Mouse (Mus musculus) cerebellum, adult 2 months (tissue): ENCODE data around the gene Cacnb1. TPM values are rescaled to one million over a fixed set of nuclear protein-coding genes. Genes with fewer than 3 reads are reported as not detected.

Experiments
- DNase-seq, 2 experiments: peaks; one replicate each; pipeline ENCODE4 v3.0.0; 2021
- H3K27ac ChIP-seq: fragments of 200-500 bp; 2 replicates; pipeline ENCODE4 v1.5.1; 2012; ENCODE audit warnings: low read length, control low read depth, inconsistent platforms; ENCODE audit not compliant: insufficient read depth
- H3K27me3 ChIP-seq: fragments of 200-500 bp; 2 replicates; pipeline ENCODE4 v1.6.1; 2012; ENCODE audit warnings: inconsistent platforms, mild to moderate bottlenecking, low read length, moderate library complexity; ENCODE audit not compliant: control insufficient read depth, insufficient read depth
- H3K4me1 ChIP-seq: fragments of 200-500 bp; 2 replicates; pipeline ENCODE4 v1.6.1; 2011; ENCODE audit warnings: low read length; ENCODE audit not compliant: control insufficient read depth, insufficient read depth
- H3K4me3 ChIP-seq: fragments of 200-500 bp; replicated peaks from 2 replicates; pipeline ENCODE3; 2011; ENCODE audit warnings: mild to moderate bottlenecking, low read depth, low read length, control low read depth; ENCODE audit not compliant: insufficient read depth
- CTCF ChIP-seq: fragments of 200-500 bp; IDR thresholded peaks from 2 replicates; pipeline ENCODE4 v1.5.1; 2011; ENCODE audit warnings: low read depth, mild to moderate bottlenecking, control low read depth, low read length, moderate library complexity, borderline replicate concordance; ENCODE audit not compliant: insufficient read depth
- POLR2A ChIP-seq: fragments of 200-500 bp; IDR thresholded peaks from 2 replicates; pipeline ENCODE4 v1.6.1; 2011; ENCODE audit warnings: low read length, control low read depth, borderline replicate concordance; ENCODE audit not compliant: insufficient read depth
- WGBS: fragments of 180-500 bp; shearing (Covaris S2); methylation state at CpG from one replicate; pipeline ENCODE4 v1.1.7; 2018; 5-methylcytosine and 5-hydroxymethylcytosine counted together
- polyA plus RNA-seq: library from polyadenylated mRNA; depleted of rRNA; stranded (reverse); fragments of >200 nt; gene quantifications from 2 replicates; pipeline ENCODE4 v1.2.3, GENCODE M21; 2012

Gene Cacnb1
- polyA plus RNA-seq, 1 experiment, result 37.5 TPM

DNA sequence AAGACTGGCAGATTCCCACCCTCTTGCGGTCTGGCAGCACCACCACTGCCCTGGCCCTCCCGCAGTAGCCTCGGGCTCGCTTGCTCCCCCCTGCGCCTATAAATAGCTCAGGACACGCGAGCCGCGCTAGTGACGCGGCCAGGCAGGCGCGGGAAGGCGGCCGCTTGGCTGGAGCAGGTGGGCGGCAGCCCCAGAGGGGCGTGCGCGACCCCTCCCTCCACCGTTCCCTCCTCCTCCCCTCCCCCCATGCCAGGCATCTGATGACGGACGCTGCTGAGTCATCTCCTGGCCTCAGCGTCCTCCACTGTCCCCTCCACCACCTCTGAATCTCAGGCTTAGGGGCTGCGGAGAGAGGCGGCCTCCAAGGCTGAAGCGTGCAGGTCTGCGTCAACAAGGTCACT lies 13.1 kb upstream of the Cacnb1 start:
- peak overlapping the region; percentile 83 for H3K27ac ChIP-seq
- H3K4me1 ChIP-seq, result peaks cover 10% of the 10 kb centered on the region
- H3K4me3 ChIP-seq, result peak overlapping the region; percentile 58
- no peak for TF ChIP-seq CTCF
- TF ChIP-seq POLR2A, result peak; percentile 55; the same call in 1 of the 2 replicates
- no peaks in the 10 kb centered on the region for H3K27me3 ChIP-seq
- WGBS, result under 1% methylated on average over 27 of the region's 27 CpGs
- DNase-seq, result peak; percentile 80 to 83

DNA sequence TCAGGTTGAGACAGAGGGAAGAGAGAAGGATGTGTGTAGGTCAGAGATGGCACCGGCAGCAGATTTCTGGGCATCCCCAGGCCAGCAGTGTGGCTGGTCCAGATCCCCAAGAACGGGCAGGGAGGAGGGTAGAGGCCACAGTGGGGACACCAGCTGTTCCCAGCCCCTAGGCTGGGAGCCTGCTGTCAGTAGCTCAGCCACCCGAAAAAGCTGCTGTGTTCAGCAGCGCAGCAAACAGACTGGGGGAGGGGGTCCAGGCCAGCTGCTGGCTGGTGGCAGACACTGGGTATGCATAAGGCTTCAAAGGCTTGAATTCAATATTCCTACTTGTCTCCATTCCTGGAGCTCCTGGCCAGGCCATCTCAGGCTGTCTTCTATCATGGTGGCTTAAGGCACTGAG lies 12.0 kb upstream of the Cacnb1 start:
- TF ChIP-seq POLR2A (no peak), CTCF (no peak)
- WGBS, result 51% methylated on average over 4 of the region's 4 CpGs
- DNase-seq, result peak in 1 of 2 experiments; percentile 23
- Histone ChIP-seq H3K4me1 (peaks cover 10% of the 10 kb centered on the region), H3K27me3 (no peaks in the 10 kb centered on the region), H3K4me3 (no peak overlapping the region), H3K27ac (no peak overlapping the region)

DNA sequence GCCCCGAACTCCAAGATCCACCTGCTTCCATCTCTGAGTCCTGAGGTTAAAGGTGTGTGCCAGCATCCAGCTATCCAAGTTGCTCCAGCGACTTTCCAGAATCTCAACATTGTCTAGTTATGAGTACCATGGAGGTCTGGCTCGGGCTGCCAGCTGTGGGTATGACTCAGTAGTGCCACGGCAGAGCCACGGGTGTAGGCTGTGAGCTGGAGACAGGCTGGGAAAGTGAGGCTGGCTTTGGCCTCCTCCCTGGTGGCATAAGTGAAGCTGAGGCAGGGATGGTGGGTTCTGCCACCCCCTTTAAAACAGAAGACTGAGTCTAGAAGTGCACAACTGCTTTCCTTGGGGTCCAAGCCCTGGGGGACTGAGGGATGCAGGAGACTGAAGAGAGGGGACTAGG lies 11.2 kb upstream of the Cacnb1 start:
- TF ChIP-seq POLR2A, result no peak
- TF ChIP-seq CTCF, result no peak
- Histone ChIP-seq H3K27me3 (no peaks in the 10 kb centered on the region), H3K4me3 (no peak overlapping the region), H3K4me1 (peaks cover 10% of the 10 kb centered on the region), H3K27ac (no peak overlapping the region)
- 58% methylated on average over 5 of the region's 5 CpGs for WGBS
- peak in 1 of 2 experiments; percentile 11 for DNase-seq

DNA sequence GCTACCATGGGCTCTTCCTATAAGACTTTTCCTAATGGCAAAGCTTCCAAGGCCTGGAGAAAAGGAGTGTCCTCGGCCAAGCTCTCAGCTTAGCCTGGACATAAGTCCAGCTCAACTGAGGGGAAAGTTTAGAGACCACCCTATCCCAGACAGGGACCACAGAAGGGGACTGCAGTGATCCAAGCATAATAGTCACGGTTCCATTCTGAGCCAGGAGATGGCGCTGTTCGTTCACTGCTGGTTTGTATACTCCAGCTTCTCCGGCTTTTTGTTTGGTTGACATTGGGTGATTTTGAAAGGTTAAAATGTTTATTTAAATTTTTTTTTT lies 8.6 kb upstream of the Cacnb1 start:
- Histone ChIP-seq H3K27ac (no peak overlapping the region), H3K4me1 (peaks cover 6% of the 10 kb centered on the region; the same call in 1 of the 2 replicates), H3K4me3 (no peak overlapping the region), H3K27me3 (no peaks in the 10 kb centered on the region)
- 4% methylated on average over 5 of the region's 5 CpGs for WGBS
- TF ChIP-seq CTCF (peak; percentile 91), POLR2A (no peak)
- DNase-seq, result peak; percentile 65 to 83

DNA sequence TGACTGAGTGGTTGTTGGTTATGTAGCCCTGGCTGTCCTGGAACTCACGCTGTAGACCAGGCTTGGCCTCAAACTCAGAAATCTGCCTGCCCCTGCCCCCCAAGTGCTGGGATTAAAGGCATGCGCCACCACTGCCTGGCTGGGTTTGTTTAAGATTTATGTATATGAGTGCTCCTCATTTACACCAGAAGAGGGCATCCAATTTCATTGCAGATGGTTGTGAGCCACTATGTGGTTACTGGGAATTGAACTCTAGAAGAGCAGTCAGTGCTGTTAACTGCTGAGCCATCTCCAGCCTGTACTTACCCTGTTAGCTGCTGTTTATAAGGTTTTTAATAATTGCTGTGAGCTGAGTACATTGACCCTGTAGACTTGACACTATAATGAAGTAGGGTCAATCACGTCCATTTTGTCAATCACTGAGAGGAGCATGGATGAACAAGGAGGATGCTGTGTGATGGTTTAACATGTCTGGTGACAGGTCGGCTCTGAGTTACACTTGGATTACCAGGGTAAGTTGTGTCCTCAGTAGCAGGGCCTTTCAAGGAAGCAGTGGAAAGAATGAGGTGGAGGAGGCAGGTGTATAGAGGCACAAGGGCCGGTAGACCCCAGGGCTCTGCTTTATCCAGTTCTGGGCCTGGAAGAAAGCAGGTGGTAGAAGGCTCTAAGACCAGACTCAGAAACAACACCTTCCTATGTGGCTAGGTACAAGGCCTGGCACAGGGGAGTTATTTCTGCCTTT lies 8.0 kb upstream of the Cacnb1 start:
- TF ChIP-seq POLR2A (no peak), CTCF (no peak)

DNA sequence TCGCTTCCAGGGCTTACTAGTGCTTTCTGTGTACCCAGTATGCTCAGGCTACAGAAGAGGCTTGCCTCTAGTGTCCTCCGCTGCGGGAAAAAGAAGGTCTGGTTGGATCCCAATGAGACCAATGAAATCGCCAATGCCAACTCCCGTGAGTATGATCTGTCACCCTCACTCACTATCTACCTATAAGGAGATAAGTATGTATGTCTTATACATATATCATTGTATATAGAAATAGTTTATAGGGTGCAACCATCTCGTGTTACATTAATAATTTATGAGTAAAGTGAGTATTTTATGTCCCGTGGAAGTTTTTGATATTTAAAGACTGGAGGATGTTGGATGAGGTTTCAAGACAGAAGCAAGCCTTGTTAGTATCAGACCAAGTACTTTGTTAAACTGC lies 5.0 kb upstream of the Cacnb1 start:
- 17% methylated on average over 7 of the region's 7 CpGs for WGBS
- Histone ChIP-seq H3K4me1 (0 out of 2 replicates have a peak, but pooled peaks cover 2% of the 10 kb centered on the region), H3K4me3 (peak overlapping the region; percentile 60), H3K27ac (no peak overlapping the region), H3K27me3 (no peaks in the 10 kb centered on the region)
- no peak for DNase-seq
- no peak for TF ChIP-seq CTCF
- no peak for TF ChIP-seq POLR2A

More for the DNA sequence above, 8.0 kb upstream of the Cacnb1 start:
- H3K27me3 ChIP-seq, result no peaks in the 10 kb centered on the region
- peaks cover 4% of the 10 kb centered on the region; the same call in 1 of the 2 replicates for H3K4me1 ChIP-seq
- no peak overlapping the region for H3K4me3 ChIP-seq
- peak in 1 of 2 experiments; percentile 28 for DNase-seq
- WGBS, result 47% methylated on average over 5 of the region's 5 CpGs
- no peak overlapping the region for H3K27ac ChIP-seq

DNA sequence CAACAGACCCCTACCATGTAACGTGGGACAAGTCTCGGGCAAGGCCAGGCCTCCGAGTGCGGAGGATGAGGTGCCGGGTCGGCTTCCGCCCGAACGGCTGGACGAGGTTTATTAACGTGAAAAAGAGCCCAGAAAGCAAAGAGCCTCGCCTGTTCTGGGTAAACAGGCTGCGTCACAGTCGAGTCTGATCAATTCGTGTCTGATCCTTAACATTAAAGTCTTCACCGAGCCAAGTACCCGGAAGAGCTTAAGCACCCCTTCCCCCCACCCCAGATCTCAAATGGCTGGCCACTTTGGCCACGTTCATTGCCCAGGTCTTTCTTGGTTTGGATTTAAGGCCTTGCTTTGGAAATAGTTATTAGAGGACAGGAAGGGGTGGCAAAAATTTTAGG lies 4.5 kb upstream of the Cacnb1 start:
- under 1% methylated on average over 18 of the region's 18 CpGs for WGBS
- H3K4me1 ChIP-seq, result 0 out of 2 replicates have a peak, but pooled peaks cover 2% of the 10 kb centered on the region
- no peak for TF ChIP-seq CTCF
- no peak for TF ChIP-seq POLR2A
- DNase-seq, result no peak
- no peaks in the 10 kb centered on the region for H3K27me3 ChIP-seq
- H3K4me3 ChIP-seq, result peak overlapping the region; percentile 60
- H3K27ac ChIP-seq, result peak overlapping the region; percentile 44

DNA sequence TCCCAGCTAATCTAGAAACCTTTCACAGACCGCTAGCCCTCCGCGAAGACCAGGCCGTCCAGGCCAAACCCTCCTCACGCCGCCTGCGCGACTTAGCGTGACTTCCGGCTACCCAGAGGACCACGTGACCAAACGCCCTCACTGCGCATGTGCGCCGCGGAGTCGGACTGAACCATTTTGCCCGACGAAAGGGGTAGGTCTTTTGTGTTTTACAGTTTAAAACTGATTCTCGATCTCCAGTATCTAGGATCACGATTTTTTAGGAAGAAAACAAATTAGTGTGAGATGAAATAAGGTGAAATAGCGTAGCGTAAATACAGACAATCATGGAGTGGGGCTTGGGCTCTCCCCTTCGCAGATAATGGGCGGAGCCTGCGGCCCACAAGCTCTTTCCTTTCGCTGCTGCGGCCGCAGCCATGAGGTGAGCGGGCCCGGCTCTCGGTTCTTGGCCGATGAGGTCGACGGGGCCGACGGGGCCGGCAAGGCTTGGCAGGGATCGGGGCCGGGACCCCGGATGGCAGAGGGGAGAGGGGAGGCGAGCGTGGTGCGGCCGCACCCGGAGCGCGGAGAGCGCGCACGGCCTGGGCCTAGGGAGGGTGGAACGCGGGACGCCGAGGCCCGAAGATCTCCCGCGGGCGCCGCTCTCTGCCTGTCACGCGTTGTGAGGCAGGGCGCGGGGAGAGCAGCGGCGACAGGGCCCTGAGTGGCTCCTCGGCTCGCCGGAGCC lies 3.9 kb upstream of the Cacnb1 start, which contains the start of gene Rpl19:
Gene Rpl19 (plus strand): TSS at position 141 of the 727 bp plus-strand sequence.
- WGBS, result under 1% methylated on average over 69 of the region's 69 CpGs
- Histone ChIP-seq H3K27me3 (no peaks in the 10 kb centered on the region), H3K4me1 (0 out of 2 replicates have a peak, but pooled peaks cover 2% of the 10 kb centered on the region), H3K4me3 (peak within 1 kb of the TSS; percentile 60), H3K27ac (peak within 1 kb of the TSS; percentile 63)
- peak; percentile 93 to 95 for DNase-seq
- TF ChIP-seq CTCF, result no peak
- peak; percentile 97 for TF ChIP-seq POLR2A
